Mouse (Mus musculus): Measurements from ENCODE around the gene Ppp1ca. TPM values are rescaled to one million over a fixed set of nuclear protein-coding genes. Genes with fewer than 3 reads are reported as not detected.

The Ppp1ca gene
- polyA plus RNA-seq, 1 experiment from 2014 or later, result 837 TPM

GRCm38 (mm10) chr19:4227894-4228678, 36.2 kb downstream of the Ppp1ca start:
- no peak overlapping the region for H3K27ac ChIP-seq (ENCODE audit: low read depth)
- WGBS, result 16% methylated on average over 8 of the region's 8 CpGs
- no peak overlapping the region for H3K4me2 ChIP-seq (ENCODE audit: low read length)
- no peaks in the 10 kb centered on the region for H3K9me3 ChIP-seq (ENCODE audit: control insufficient read depth, low read length)
- peaks cover 21% of the 10 kb centered on the region for H3K4me1 ChIP-seq (replicated peaks; ENCODE audit: control insufficient read depth, insufficient read depth, low read length)
- H3K27me3 ChIP-seq (replicated peaks; ENCODE audit: control insufficient read depth, insufficient read depth, low read length), result no peaks in the 10 kb centered on the region
- no peak overlapping the region for H3K9ac ChIP-seq (ENCODE audit: low read length)
- DNase-seq (ENCODE audit: low spot score) (peak; percentile 80), ATAC-seq (replicated peaks; ENCODE audit: low FRiP score, low TSS enrichment, low read depth) (0 out of 2 replicates have a peak, but pooled peaks have one; percentile 37)
- H3K36me3 ChIP-seq (ENCODE audit: control insufficient read depth, insufficient read depth, low read length), result no peaks in the 10 kb centered on the region
- no peak overlapping the region for H3K4me3 ChIP-seq (ENCODE audit: low read depth, low read length)

- WGBS, result 67% methylated on average over 4 of the region's 4 CpGs
- peaks cover 21% of the 10 kb centered on the region for H3K4me1 ChIP-seq (replicated peaks; ENCODE audit: control insufficient read depth, insufficient read depth, low read length)
- ATAC-seq (replicated peaks; ENCODE audit: low FRiP score, low TSS enrichment, low read depth), result no peak
Measured at GRCm38 (mm10) chr19:4228891-4229290, 37.0 kb downstream of the Ppp1ca start.

GRCm38 (mm10) chr19:4229451-4230076, 37.7 kb downstream of the Ppp1ca start:
- no peaks in the 10 kb centered on the region for H3K27me3 ChIP-seq (replicated peaks; ENCODE audit: control insufficient read depth, insufficient read depth, low read length)
- no peaks in the 10 kb centered on the region for H3K36me3 ChIP-seq (ENCODE audit: control insufficient read depth, insufficient read depth, low read length)
- no peak overlapping the region for H3K9ac ChIP-seq (ENCODE audit: low read length)
- H3K9me3 ChIP-seq (ENCODE audit: control insufficient read depth, low read length), result no peaks in the 10 kb centered on the region
- 27% methylated on average over 9 of the region's 9 CpGs for WGBS
- DNase-seq (ENCODE audit: low spot score), result no peak
- peaks cover 21% of the 10 kb centered on the region for H3K4me1 ChIP-seq (replicated peaks; ENCODE audit: control insufficient read depth, insufficient read depth, low read length)
- H3K4me3 ChIP-seq (ENCODE audit: low read depth, low read length), result no peak overlapping the region
- peak; percentile 36; the same call in 1 of the 2 replicates for ATAC-seq (replicated peaks; ENCODE audit: low FRiP score, low TSS enrichment, low read depth)
- no peak overlapping the region for H3K4me2 ChIP-seq (ENCODE audit: low read length)
- H3K27ac ChIP-seq (ENCODE audit: low read depth), result no peak overlapping the region

More at GRCm38 (mm10) chr19:4228891-4229290, 37.0 kb downstream of the Ppp1ca start:
- Histone ChIP-seq H3K4me2 (ENCODE audit: low read length) (no peak overlapping the region), H3K4me3 (ENCODE audit: low read depth, low read length) (no peak overlapping the region), H3K9me3 (ENCODE audit: control insufficient read depth, low read length) (no peaks in the 10 kb centered on the region), H3K9ac (ENCODE audit: low read length) (no peak overlapping the region), H3K27ac (ENCODE audit: low read depth) (no peak overlapping the region), H3K27me3 (replicated peaks; ENCODE audit: control insufficient read depth, insufficient read depth, low read length) (no peaks in the 10 kb centered on the region), H3K36me3 (ENCODE audit: control insufficient read depth, insufficient read depth, low read length) (no peaks in the 10 kb centered on the region)
- DNase-seq (ENCODE audit: low spot score), result no peak

- no peaks in the 10 kb centered on the region for H3K9me3 ChIP-seq (ENCODE audit: control insufficient read depth, low read length)
- H3K27me3 ChIP-seq (replicated peaks; ENCODE audit: control insufficient read depth, insufficient read depth, low read length), result no peaks in the 10 kb centered on the region
- DNase-seq (ENCODE audit: low spot score), result no peak
- no peaks in the 10 kb centered on the region for H3K36me3 ChIP-seq (ENCODE audit: control insufficient read depth, insufficient read depth, low read length)
- no peak overlapping the region for H3K27ac ChIP-seq (ENCODE audit: low read depth)
- no peak overlapping the region for H3K9ac ChIP-seq (ENCODE audit: low read length)
- peaks cover 21% of the 10 kb centered on the region for H3K4me1 ChIP-seq (replicated peaks; ENCODE audit: control insufficient read depth, insufficient read depth, low read length)
- H3K4me3 ChIP-seq (ENCODE audit: low read depth, low read length), result no peak overlapping the region
- WGBS, result 69% methylated on average over 8 of the region's 8 CpGs
- no peak for ATAC-seq (replicated peaks; ENCODE audit: low FRiP score, low TSS enrichment, low read depth)
- no peak overlapping the region for H3K4me2 ChIP-seq (ENCODE audit: low read length)
Measured at GRCm38 (mm10) chr19:4230415-4230814, 38.5 kb downstream of the Ppp1ca start.

- H3K36me3 ChIP-seq (ENCODE audit: control insufficient read depth, insufficient read depth, low read length), result no peaks in the 10 kb centered on the region
- peak within 1 kb of the TSS; percentile 62 for H3K4me3 ChIP-seq (ENCODE audit: low read depth, low read length)
- no peaks in the 10 kb centered on the region for H3K27me3 ChIP-seq (replicated peaks; ENCODE audit: control insufficient read depth, insufficient read depth, low read length)
- H3K9ac ChIP-seq (ENCODE audit: low read length), result peak within 1 kb of the TSS; percentile 48
- 13% methylated on average over 25 of the region's 26 CpGs for WGBS
- H3K27ac ChIP-seq (ENCODE audit: low read depth), result peak within 1 kb of the TSS; percentile 82
- no peaks in the 10 kb centered on the region for H3K9me3 ChIP-seq (ENCODE audit: control insufficient read depth, low read length)
- H3K4me2 ChIP-seq (ENCODE audit: low read length), result peak within 1 kb of the TSS; percentile 66
- ATAC-seq (replicated peaks; ENCODE audit: low FRiP score, low TSS enrichment, low read depth), result peak; percentile 73
- DNase-seq (ENCODE audit: low spot score), result peak; percentile 94
- H3K4me1 ChIP-seq (replicated peaks; ENCODE audit: control insufficient read depth, insufficient read depth, low read length), result peaks cover 21% of the 10 kb centered on the region
Measured at GRCm38 (mm10) chr19:4231253-4232185, 39.7 kb downstream of the Ppp1ca start, which contains the start of gene Pold4. Gene Pold4 (plus strand): TSS chr19:4231899.

GRCm38 (mm10) chr19:4232186-4232572, 40.3 kb downstream of the Ppp1ca start:
- Histone ChIP-seq H3K27me3 (replicated peaks; ENCODE audit: control insufficient read depth, insufficient read depth, low read length) (no peaks in the 10 kb centered on the region), H3K4me2 (ENCODE audit: low read length) (peak overlapping the region; percentile 66), H3K9ac (ENCODE audit: low read length) (peak overlapping the region; percentile 48), H3K9me3 (ENCODE audit: control insufficient read depth, low read length) (no peaks in the 10 kb centered on the region), H3K36me3 (ENCODE audit: control insufficient read depth, insufficient read depth, low read length) (no peaks in the 10 kb centered on the region), H3K4me1 (replicated peaks; ENCODE audit: control insufficient read depth, insufficient read depth, low read length) (peaks cover 21% of the 10 kb centered on the region), H3K27ac (ENCODE audit: low read depth) (peak overlapping the region; percentile 82), H3K4me3 (ENCODE audit: low read depth, low read length) (peak overlapping the region; percentile 62)
- WGBS, result 41% methylated on average over 2 of the region's 2 CpGs
- DNase-seq (ENCODE audit: low spot score) (no peak), ATAC-seq (replicated peaks; ENCODE audit: low FRiP score, low TSS enrichment, low read depth) (no peak)

GRCm38 (mm10) chr19:4232651-4233050, 40.8 kb downstream of the Ppp1ca start:
- 79% methylated on average over 7 of the region's 7 CpGs for WGBS
- Histone ChIP-seq H3K4me3 (ENCODE audit: low read depth, low read length) (no peak overlapping the region), H3K4me1 (replicated peaks; ENCODE audit: control insufficient read depth, insufficient read depth, low read length) (peaks cover 21% of the 10 kb centered on the region), H3K9me3 (ENCODE audit: control insufficient read depth, low read length) (no peaks in the 10 kb centered on the region), H3K9ac (ENCODE audit: low read length) (0 out of 2 replicates have a peak overlapping the region, but pooled peaks have one; percentile 48), H3K4me2 (ENCODE audit: low read length) (peak overlapping the region; percentile 66; the same call in 1 of the 2 replicates), H3K27ac (ENCODE audit: low read depth) (no peak overlapping the region), H3K27me3 (replicated peaks; ENCODE audit: control insufficient read depth, insufficient read depth, low read length) (no peaks in the 10 kb centered on the region), H3K36me3 (ENCODE audit: control insufficient read depth, insufficient read depth, low read length) (no peaks in the 10 kb centered on the region)
- ATAC-seq (replicated peaks; ENCODE audit: low FRiP score, low TSS enrichment, low read depth) (no peak), DNase-seq (ENCODE audit: low spot score) (no peak)

GRCm38 (mm10) chr19:4234548-4234947, 42.7 kb downstream of the Ppp1ca start:
- no peaks in the 10 kb centered on the region for H3K27me3 ChIP-seq (replicated peaks; ENCODE audit: control insufficient read depth, insufficient read depth, low read length)
- peaks cover 17% of the 10 kb centered on the region for H3K4me1 ChIP-seq (replicated peaks; ENCODE audit: control insufficient read depth, insufficient read depth, low read length)
- no peaks in the 10 kb centered on the region for H3K9me3 ChIP-seq (ENCODE audit: control insufficient read depth, low read length)
- no peaks in the 10 kb centered on the region for H3K36me3 ChIP-seq (ENCODE audit: control insufficient read depth, insufficient read depth, low read length)
- H3K27ac ChIP-seq (ENCODE audit: low read depth), result no peak overlapping the region
- H3K4me2 ChIP-seq (ENCODE audit: low read length), result no peak overlapping the region
- H3K9ac ChIP-seq (ENCODE audit: low read length), result no peak overlapping the region
- WGBS, result 74% methylated on average over 4 of the region's 4 CpGs
- DNase-seq (ENCODE audit: low spot score), result no peak
- no peak overlapping the region for H3K4me3 ChIP-seq (ENCODE audit: low read depth, low read length)
- ATAC-seq (replicated peaks; ENCODE audit: low FRiP score, low TSS enrichment, low read depth), result no peak

Data from intestine, embryonic 14.5 days (tissue).